Mouse (Mus musculus) heart, adult 11 months (tissue): Measurements from ENCODE around the gene Cdk2ap2.

ENCODE experiments used
- DNase-seq: peaks from one replicate; pipeline ENCODE4 v3.0.0; 2022

The Cdk2ap2 gene

DNA sequence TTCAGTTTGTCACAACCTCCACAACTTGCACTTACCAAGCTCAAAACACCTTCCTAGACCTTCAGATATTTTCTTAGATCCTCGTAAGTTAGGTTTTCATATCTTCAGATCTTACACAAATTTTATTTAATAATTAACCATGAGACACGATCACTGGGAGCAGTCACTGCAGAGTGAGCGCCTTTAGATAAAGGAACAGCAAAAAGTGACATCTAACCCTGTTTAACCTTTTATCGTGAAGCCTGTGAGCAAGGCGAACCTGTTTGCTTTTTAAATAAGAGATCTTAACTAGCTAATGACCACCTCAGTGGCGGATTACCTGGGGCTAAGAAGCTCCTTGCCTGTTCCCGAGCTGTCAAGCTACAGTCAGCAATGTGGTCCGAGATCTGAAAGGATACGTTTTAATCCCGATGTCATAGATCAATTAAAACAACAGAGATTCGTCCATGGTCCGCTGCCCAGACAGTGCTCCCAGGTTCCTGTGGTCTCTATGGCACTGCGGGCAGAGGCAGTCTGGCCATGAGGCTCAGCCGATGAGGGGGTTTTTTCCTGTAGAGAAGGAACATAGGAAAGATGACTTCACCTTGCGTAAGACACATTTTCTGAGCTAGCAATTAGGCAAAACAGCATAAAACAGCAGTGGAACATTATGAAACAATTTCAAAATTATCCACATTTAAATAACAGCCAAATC is 28.1 kb upstream of the Cdk2ap2 start:
- DNase-seq = no peak

DNA sequence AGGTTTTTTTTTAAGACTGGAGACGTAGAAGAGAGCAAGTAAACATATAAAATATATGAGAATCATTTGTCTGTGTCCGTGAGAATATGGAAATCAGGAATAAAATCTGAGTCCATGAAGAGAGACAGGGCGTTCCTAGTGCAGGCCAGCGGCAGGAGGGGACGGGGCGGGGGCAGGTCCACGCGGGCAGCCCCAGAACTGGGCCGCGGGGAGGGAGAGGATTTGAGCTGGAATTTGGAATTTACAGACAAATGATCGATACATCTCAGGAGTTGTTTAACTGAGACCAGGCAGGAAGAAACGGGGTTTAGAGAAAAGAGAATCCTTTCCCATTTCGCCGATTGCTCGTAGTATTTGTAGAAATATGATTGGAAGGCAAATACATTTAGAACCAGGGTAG is 26.7 kb upstream of the Cdk2ap2 start:
- DNase-seq = no peak

DNA sequence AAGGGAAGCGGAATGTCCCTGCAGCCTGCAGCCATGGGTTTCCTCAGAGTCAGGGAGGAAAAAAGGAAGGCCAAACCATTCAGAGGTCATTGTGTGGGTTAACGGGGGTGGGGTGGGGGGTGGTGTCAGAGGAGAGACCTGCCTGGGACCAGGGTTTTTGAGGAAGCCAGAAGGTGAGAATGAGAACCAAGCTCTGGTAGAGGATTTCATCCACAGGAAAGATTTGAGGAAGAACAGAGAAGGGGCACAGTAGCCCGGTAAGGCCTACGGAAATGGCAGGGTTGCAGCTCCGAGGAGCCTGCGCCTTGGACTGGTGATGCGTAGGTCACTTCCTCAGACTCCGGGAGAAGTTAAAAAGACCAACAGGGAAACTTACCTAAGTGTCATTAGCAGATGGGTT is 26.2 kb upstream of the Cdk2ap2 start:
- no peak for DNase-seq

DNA sequence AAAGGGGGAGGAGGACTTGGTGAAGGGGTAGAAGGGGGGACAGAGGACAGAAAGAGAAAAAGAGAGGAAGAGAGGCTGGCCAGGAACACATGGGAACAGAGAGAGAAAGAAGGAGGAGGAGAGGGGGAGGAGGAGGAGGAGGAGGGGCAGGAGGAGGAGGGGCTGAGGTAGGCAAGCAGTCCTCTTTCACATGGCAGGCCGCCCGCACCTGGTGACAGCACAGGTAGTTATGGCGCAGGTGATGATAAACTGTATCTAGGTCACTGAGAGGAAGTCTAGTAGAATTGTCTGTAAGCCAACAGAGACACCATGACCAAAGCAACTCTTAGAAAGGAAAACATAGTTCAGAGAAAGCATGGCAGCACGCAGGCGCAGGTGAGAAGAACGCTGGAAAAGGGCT is 25.6 kb upstream of the Cdk2ap2 start:
- DNase-seq = no peak

DNA sequence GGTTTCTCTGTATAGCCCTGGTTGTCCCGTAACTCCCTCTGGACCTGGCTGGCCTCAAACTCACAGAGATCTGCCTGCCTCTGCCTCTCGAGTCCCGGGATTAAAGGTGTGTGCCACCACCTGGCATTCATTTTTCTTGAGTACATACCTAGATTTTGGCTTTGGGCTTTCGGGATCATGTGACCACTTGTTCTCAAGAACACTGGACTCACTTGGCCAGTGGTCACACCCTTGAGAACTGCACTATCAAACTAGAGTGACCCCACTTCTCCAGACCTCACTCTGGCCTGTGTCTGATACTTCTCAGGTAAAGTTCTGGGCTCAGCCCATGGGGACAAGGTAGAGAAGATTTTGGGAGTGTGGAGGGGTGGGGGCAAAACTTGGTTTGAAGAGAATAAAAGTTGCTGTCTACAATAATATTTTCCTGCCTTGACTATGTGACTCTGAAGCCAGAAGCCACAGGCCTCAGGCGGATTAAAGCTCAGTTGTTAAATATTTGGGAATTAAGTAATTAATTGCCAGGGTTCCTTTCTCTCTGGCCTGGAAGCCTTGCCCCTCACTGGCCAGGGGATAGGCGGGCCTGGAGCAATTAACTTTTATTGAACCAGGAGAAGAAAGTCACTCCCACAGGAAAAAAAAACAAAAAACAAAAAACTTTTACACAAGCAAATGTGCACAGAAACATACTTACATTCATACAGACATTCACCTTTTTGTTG is 24.1 kb upstream of the Cdk2ap2 start:
- no peak for DNase-seq

DNA sequence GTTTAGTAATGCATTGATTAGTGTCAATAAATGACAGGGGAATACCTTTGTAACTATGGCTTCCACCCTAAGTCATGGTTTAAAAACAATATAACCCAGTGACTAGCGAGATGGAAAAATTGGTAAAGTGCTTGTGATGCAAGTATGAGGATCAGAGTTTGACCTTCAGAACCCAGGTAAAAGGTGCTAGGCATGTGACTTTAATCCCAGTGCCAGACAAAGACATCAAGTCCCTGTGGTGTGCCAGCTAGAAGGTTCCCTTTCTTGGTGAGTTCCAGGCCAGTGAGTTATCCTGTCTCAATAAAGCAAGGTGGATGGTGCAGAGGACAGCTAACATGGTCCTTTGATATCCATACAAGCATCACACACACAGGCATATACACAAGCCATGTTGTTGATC is 21.5 kb upstream of the Cdk2ap2 start:
- DNase-seq = no peak

DNA sequence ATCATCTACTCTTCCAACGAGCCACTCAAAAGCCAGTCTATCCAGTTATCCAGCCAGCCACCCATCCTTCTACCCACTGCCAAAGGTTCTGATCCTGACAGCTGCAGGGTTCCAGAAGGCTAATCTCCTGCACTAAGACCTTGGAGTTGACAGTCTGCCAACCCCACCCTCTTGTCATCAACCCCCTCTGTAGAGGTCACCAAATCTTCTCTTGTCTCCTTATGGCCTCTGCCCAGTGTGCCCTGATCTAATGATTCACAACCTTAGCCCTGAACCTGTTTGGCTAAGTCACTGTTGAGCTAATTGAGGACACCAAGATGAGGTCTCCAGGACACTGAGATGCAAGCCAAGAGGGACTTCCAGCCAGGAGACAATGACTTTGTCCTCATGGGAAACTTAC is 17.4 kb upstream of the Cdk2ap2 start:
- DNase-seq = peak; percentile 79

DNA sequence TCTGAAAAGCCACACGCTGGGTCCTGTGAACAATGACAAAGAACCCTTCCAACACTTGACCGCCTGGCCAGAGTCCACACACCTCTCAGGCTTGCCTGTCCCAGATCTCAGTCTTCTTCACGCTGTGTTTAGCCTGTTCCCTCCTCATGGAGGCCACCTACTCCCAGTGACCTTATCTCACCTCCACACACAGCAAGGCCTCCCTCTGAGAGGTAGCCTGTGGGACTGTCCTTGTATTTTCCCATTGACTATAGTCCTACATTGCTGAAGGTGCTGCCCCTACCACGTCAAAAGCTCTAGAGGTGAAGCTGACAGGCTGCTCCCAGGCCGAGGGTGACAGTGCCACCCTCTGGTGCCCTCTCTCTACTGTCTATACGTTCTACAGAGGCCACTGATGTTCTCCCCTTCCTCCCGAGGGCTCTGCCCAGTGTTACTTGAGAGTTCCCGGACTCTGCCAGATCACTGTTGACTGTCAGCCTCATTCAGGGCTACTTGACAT is 16.4 kb upstream of the Cdk2ap2 start:
- DNase-seq = peak; percentile 85

DNA sequence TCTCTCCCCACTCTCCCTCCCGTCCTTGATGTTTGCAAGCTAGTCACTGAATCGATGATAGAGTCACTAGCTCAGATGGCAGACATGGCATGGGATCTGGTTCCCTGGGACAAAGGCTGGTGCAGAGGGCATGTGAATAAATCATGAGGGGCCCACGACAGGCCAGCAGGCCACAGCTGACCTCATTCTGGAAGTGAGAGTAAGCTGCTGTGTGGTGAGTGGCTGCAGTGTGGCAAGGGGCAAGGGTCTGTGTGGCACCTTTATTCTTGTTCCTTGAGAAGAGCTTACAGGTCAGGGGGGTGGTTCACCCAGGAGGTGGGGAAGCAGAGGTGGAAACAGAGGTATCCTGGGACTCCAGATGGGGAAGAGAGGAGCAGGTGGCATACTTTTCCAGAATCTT is 15.6 kb upstream of the Cdk2ap2 start, which contains the start of gene Cabp2:
TSS of gene Cabp2 (plus strand) at position 185 of the 400 bp plus-strand sequence.
- DNase-seq = peak; percentile 86

DNA sequence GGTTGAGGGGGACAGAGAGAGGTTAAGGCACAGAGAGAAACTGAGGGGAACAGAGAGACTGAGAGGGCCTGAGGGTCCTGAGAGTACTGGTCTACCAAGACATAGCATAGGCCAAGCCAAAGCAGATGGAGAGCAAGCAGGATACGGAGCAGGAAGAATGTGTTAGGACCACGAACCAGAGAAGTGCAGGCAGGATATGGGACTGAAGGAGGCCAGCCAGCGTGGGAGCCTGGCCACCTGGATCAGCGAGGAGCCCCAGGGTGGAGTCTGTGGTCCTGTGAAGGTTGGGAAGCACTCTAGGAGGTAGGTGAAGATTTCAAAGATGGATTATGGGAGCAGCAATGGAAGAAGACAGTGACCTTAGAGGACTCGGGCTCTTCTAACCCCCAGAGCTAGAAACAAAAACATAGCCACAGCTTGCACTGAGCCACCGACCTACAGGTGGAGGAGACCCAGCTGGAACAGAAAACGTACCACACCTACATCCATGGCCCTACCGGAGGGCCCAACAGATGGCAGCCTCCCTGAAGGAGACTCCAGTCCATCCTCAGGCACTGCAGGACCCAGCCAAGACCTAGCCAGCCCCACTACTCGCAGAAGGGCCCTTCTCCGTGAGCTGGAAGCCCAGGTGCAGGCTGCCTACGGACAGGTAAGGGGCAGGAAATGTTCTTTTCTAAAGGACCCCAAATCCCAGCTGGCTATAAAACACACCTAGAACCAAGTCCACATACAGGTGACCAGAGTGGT is 14.6 kb upstream of the Cdk2ap2 start:
- peak; percentile 87 for DNase-seq

DNA sequence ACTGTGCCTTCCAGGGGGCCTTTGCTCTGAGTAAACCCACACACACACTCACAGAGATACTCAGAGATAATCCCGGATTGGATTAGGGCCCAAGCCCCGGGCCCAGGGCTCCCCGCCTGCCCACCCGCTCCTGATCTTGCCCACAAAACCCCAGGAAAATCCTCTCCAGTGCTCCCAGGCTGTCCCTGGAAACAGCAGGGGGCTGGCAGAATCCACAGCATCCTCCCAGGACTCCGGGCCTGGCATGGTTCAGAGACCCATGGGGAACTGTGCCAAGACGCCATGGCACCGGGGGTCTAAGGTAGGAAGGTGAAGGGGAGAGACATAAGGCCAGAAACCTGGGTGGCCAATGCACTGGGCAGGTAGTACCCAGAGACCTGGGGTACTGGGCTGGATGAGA is 13.7 kb upstream of the Cdk2ap2 start:
- peak; percentile 79 for DNase-seq

DNA sequence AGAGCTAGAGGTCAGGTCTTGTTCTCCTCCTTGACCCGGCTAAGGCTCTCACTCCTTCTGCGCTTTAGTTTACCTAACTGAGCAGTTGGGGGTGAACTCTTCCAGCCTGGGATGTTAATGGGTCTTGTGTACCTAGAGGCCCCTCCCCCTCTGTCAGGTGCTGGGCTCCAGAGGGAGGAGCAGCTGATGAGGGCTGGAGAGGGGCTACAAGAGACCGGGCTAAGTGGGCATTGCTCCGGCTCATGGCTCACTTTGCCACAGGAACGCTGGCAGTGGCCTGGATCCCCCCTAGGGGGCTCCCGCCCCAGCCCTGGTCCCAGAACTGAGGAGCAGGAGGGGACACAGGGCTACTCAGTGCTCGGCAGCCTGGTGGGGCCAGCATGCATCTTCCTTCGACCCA is 13.2 kb upstream of the Cdk2ap2 start:
- DNase-seq = peak; percentile 89

DNA sequence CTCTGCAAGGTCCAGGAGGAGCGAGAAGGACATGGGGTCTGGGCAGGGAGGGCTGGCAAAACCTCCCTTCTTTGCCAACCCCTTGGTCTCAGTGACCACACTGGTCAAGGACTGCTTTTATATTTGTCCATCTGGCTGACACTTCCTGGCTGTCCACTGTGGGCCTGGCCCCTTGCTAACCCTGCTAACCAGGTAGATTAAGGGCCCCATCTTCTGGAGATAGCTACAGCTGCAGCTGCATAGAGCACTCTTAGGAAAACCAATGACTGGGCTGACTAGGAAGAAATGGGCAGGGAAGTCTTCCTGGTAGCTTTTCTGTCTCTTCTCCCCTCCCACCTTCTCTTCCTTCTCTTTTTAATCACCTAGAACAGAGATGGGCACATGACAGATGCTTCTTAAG is 12.0 kb upstream of the Cdk2ap2 start:
- no peak for DNase-seq

DNA sequence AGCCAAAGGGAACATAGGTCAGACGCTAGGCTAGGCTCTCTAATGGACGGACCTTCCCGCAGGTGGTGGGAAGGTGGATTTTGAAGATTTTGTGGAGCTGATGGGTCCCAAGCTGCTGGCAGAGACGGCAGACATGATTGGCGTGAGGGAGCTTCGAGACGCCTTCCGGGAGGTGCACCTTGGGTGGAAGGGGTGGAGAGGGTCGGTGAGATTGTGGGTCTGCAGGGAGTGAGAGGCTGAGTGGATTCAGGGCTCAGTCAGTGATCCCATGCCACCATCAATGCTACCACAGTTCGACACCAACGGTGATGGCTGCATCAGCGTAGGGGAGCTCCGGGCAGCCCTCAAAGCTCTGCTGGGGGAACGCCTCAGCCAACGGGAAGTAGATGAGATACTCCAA is 10.8 kb upstream of the Cdk2ap2 start:
- DNase-seq = peak; percentile 82

DNA sequence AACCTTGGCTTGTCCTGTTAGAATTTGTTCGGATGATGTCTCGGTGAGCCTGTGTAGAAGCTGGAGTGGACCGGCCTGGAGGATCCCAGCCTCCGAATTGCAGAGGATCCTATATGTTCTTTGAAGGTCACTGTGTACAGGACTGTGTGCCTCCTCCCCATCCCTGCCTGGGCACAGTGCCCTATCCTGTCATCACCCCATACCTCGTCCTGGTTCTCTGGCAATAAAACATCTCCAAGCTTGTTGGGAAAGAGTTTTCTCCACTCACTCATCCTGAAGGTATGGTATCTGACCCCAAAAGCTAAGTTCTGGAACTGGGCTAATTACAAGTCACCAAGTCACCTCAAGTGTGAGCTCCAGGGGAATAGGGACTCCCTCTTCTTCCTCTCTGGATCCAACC is 9.9 kb upstream of the Cdk2ap2 start:
- DNase-seq = peak; percentile 78

DNA sequence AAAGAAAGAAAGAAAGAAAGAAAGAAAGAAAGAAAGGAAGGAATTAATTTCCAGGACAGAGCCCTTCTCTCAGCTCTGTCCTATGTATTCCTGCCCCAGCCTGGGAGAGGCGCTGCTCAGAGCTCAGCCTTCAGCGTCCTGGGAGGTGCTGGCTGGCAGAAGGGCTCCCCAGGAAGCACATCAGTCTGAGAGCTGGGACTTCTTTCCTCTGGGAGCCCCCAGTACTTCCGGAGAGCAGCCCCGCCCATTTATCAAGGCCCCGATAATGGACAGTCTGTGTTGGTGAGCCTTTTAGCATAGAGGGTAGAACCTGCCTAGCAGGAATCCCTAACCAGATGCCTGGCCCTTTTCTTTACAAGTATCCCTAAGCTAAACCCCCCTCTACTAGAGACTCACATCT is 8.8 kb upstream of the Cdk2ap2 start:
- DNase-seq = no peak

DNA sequence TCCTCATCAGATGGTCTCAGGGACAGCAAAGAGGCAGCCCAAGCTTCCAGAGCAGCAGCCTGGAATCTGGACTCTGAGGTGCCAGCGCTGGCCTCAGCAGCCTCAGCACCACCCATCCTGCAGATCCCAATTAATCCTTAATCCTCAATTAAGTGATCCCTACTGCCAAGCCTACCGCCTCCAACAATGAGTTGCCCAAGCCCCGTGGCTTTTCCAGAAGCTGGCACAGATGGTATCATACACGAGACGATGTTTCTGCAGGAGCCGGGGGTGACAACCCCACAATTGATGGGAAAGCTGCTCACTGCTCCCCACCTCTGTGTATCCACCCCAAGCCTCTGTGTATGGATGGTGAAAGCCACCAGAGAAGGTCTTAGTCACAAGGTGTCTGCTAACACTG is 7.9 kb upstream of the Cdk2ap2 start:
- DNase-seq = no peak

DNA sequence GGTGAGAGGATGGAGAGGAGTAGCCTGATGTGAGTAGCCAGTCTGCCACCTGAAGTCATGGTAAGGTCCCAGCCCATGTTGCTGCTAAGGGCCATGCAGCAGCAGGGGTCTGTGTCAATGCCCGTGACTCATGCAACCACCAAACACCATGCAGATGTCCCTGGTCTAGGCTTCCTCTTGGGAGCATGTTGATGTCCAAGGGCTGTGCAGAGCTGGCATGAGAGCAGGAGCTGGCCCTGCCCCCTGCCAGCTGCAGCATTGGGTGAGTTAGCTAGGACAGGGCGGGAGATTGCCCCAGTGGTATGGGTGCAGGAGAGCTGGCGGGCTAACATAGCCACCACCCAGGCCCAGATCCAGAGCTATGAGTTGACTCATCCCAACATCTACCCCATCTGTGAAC is 6.5 kb upstream of the Cdk2ap2 start:
- DNase-seq = no peak

DNA sequence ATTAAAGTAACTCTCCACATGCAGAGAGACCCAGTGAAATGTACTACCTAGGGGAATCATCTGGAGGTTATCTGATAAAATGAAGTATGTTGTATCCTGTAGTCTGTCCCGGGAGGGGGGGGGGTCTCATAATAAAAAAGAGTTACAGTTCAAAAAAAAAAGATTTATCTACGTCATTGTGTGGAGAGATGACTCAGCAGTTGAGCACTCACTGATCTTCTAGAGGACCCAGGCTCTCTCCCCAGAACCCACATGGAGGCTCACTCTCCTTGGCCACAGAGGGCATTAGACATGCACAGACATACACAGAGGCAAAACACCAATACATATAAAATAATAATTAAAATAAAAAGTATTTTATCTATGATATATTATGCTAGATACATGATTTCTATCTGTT is 5.6 kb upstream of the Cdk2ap2 start:
- DNase-seq = no peak

DNA sequence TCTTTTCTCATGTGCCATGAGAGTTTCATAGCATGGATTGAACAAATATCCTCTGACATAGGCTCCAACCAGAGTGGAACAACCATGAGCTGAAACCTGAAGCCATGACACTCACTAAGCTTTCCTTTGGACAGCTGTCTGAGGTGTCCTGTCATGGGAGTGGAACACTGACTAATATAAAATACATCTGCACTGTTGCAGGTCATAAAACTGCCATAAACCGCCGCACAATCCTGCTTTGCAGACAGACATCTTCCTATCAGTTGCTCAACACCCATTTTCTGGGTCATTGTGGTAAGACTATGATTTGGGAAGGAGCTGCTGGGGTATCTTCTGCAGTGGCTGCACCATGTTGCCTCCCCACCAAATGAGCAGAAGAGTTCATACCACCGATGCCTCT is 4.2 kb upstream of the Cdk2ap2 start:
- DNase-seq = no peak

DNA sequence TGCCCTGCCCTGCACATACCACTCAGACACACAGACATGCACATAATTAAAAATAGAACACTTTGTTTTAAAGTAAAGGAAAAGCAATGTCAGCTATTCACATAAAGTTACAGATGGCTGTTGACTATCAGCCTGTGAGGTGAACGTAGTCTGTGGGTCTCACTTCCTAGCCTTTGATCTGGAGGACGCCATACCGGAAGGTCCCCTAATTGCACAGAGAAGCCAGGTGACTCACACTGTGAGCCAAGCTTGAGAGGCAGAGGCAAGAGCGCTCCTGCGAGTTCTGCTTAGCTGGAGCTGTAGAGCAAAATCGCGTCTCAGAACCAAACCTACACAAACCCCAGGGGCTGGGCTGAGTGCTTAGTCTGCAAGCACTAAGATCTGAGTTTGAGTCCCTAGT is 3.2 kb upstream of the Cdk2ap2 start:
- DNase-seq = no peak

DNA sequence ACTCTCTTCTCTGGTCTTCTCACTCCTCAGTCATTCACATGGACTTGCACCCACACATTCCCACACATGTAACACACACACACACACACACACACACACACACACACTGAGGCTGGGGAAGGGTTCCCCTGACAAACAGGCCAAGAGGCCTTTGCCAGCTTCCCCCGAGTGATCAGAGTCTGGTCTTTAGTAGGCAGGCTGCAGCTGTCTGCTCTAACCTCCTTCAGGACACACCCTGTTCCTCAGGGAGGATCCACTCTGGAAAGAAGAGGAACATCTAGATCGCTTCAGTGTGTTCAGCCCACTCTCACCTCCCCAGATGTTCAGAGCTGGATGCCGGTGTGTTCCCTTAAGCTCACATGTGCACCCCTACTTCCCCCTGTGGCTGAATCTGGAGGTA is 2.6 kb upstream of the Cdk2ap2 start:
- DNase-seq = no peak

DNA sequence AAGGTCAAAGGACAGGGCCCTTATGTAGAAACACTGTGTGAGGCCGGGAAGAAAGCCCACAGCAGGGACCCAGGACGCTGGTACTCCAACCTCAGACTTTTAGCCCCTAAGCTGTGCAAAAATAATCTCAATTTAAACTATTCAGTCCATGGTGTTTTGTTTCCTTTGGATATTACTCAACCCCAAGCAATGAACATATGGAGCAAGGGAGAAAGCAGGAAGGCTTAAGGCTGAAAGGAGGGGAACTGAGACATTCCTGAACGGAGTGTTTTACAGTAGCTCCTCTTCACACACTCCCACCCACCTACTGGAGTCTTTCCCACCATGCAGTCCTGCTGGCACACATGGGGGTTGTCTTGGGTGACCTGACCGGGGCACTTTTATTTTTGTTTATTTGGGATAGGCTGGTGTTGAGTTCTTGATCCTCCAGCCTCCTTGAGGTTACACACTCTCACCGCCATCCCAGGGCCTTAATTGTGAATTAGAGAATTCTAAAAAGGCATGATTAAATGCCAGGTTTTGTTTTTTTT is 2.1 kb upstream of the Cdk2ap2 start:
- DNase-seq = no peak

DNA sequence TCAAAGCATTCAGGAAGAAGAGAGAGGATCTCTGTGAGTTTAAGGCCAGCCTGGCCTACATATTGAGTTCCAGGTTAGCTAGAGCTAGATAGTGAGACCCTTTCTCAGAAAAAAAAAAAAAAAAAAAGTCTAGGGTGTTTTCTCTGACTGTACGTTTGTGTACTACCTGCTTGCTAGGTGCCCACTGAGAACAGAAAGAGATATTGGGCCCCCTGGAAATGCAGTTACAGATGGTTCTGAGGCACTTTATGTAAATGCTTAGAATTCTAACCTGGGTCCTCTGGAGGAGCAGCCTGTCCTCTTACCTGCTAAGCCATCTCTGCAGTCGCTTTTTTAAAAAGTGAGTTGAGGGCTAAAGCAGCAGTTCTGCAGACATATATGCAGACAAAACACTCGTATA is 1.2 kb upstream of the Cdk2ap2 start:
- no peak for DNase-seq
